Mouse (Mus musculus) olfactory bulb, adult 2 months (tissue): ENCODE data around the gene Gm9736.

Experiments
- CTCF ChIP-seq: fragments of 200-500 bp; IDR thresholded peaks from 2 replicates; pipeline ENCODE4 v1.5.1; 2012; ENCODE audit warnings: low read depth, mild to moderate bottlenecking, low read length, moderate library complexity; ENCODE audit not compliant: insufficient read depth
- POLR2A ChIP-seq: fragments of 200-500 bp; IDR thresholded peaks from 2 replicates; pipeline ENCODE4 v1.6.1; 2012; ENCODE audit warnings: mild to moderate bottlenecking, low read depth, low read length, moderate library complexity; ENCODE audit not compliant: insufficient read depth

GRCm38 (mm10) chr10:77797677-77798076 lies 46.5 kb upstream of the Gm9736 start:
- TF ChIP-seq POLR2A (no peak), CTCF (no peak)
